In genomic region chr9:74109761-74110460, GRCm38 (mm10) we compare ENCODE assay signal across 8 mouse cellular contexts. TPM values are rescaled to one million over a fixed set of nuclear protein-coding genes. Genes with fewer than 3 reads are reported as not detected.
DNase-seq lines count a peak whose midpoint lies in the region; ATAC-seq and TF ChIP-seq lines count a peak whose summit lies in the region.

Wdr72 (plus strand) TSS chr9:74110356.

- no peak for TF ChIP-seq EP300 in ES-Bruce4 (IDR thresholded peaks at IDR 0.05; ENCODE audit: insufficient read depth, low read depth, low read length)

- peak within 1 kb of the TSS; percentile 35 for H3K4me3 ChIP-seq in ES-Bruce4 (ENCODE audit: low read depth, low read length)
- H3K4me3 ChIP-seq in embryonic facial prominence, embryonic 14.5 days (ENCODE audit: low read depth, low read length), result peak within 1 kb of the TSS; percentile 32
- H3K4me3 ChIP-seq in intestine, postnatal 0 days (ENCODE audit: low read depth, low read length), result peak within 1 kb of the TSS; percentile 28
- H3K4me3 ChIP-seq in liver, embryonic 16.5 days (ENCODE audit: low read depth, low read length), result peak within 1 kb of the TSS; percentile 40
- 0 out of 2 replicates have a peak within 1 kb of the TSS, but pooled peaks have one; percentile 17 for H3K4me3 ChIP-seq in neural tube, embryonic 15.5 days (replicated peaks)

- no peak for DNase-seq in embryonic facial prominence, embryonic 14.5 days (ENCODE audit: low spot score)
- no peak for DNase-seq in MN1 (ENCODE audit: low spot score)
- DNase-seq in left cerebral cortex, adult 18-20 months (ENCODE audit: low spot score in 2 of 2), result no peak
- no peak for DNase-seq in cerebellum, adult 9-11 months

- TF ChIP-seq POLR2A in ES-Bruce4 (IDR thresholded peaks at IDR 0.05; ENCODE audit: insufficient read depth, low read length), result no peak

- H3K4me2 ChIP-seq in embryonic facial prominence, embryonic 14.5 days (ENCODE audit: low read depth, low read length), result peak within 1 kb of the TSS; percentile 56
- H3K4me2 ChIP-seq in intestine, postnatal 0 days (replicated peaks; ENCODE audit: low read depth), result peak within 1 kb of the TSS; percentile 64
- H3K4me2 ChIP-seq in liver, embryonic 16.5 days (ENCODE audit: low read depth, low read length), result peak within 1 kb of the TSS; percentile 47
- H3K4me2 ChIP-seq in neural tube, embryonic 15.5 days, result peak within 1 kb of the TSS; percentile 52

- H3K9ac ChIP-seq in ES-Bruce4 (ENCODE audit: low read depth, poor library complexity, severe bottlenecking), result peak within 1 kb of the TSS; percentile 33; the same call in 1 of the 2 replicates
- H3K9ac ChIP-seq in embryonic facial prominence, embryonic 14.5 days (ENCODE audit: low read depth, low read length), result peak within 1 kb of the TSS; percentile 45
- H3K9ac ChIP-seq in intestine, postnatal 0 days (ENCODE audit: low read depth, low read length), result 0 out of 2 replicates have a peak within 1 kb of the TSS, but pooled peaks have one; percentile 2
- H3K9ac ChIP-seq in liver, embryonic 16.5 days (ENCODE audit: low read depth, low read length), result no peak within 1 kb of the TSS
- H3K9ac ChIP-seq in neural tube, embryonic 15.5 days (replicated peaks), result no peak within 1 kb of the TSS

- H3K27ac ChIP-seq in ES-Bruce4 (ENCODE audit: insufficient read depth, low read length), result no peak within 1 kb of the TSS
- no peak within 1 kb of the TSS for H3K27ac ChIP-seq in embryonic facial prominence, embryonic 14.5 days (replicated peaks; ENCODE audit: low read depth, low read length)
- no peak within 1 kb of the TSS for H3K27ac ChIP-seq in intestine, postnatal 0 days (ENCODE audit: low read depth, low read length)
- no peak within 1 kb of the TSS for H3K27ac ChIP-seq in liver, embryonic 16.5 days (ENCODE audit: low read length)
- H3K27ac ChIP-seq in neural tube, embryonic 15.5 days (replicated peaks), result no peak within 1 kb of the TSS

- no peak for ATAC-seq in embryonic facial prominence, embryonic 14.5 days (ENCODE audit: low read depth)
- ATAC-seq in intestine, postnatal 0 days, result peak; percentile 47; the same call in 1 of the 2 replicates
- no peak for ATAC-seq in liver, embryonic 16.5 days (ENCODE audit: low read depth)
- ATAC-seq in neural tube, embryonic 15.5 days (ENCODE audit: low FRiP score), result no peak

- H3K27me3 ChIP-seq in ES-Bruce4 (ENCODE audit: control insufficient read depth, insufficient read depth, low read length, poor library complexity, severe bottlenecking), result no peaks in the 10 kb centered on the region
- H3K27me3 ChIP-seq in embryonic facial prominence, embryonic 14.5 days (replicated peaks; ENCODE audit: control insufficient read depth, insufficient read depth, low read length), result no peaks in the 10 kb centered on the region
- H3K27me3 ChIP-seq in intestine, postnatal 0 days (replicated peaks; ENCODE audit: control insufficient read depth, insufficient read depth, low read length), result no peaks in the 10 kb centered on the region
- no peaks in the 10 kb centered on the region for H3K27me3 ChIP-seq in liver, embryonic 16.5 days (ENCODE audit: control insufficient read depth, insufficient read depth, low read depth, low read length)
- 0 out of 2 replicates have a peak, but pooled peaks cover 4% of the 10 kb centered on the region for H3K27me3 ChIP-seq in neural tube, embryonic 15.5 days (replicated peaks)

- no peaks in the 10 kb centered on the region for H3K36me3 ChIP-seq in ES-Bruce4 (ENCODE audit: control insufficient read depth, insufficient read depth, low read length, poor library complexity, severe bottlenecking)
- no peaks in the 10 kb centered on the region for H3K36me3 ChIP-seq in embryonic facial prominence, embryonic 14.5 days (ENCODE audit: control insufficient read depth, insufficient read depth, low read length)
- H3K36me3 ChIP-seq in intestine, postnatal 0 days (ENCODE audit: control insufficient read depth, insufficient read depth), result no peaks in the 10 kb centered on the region
- H3K36me3 ChIP-seq in liver, embryonic 16.5 days (ENCODE audit: control insufficient read depth, insufficient read depth), result no peaks in the 10 kb centered on the region
- no peaks in the 10 kb centered on the region for H3K36me3 ChIP-seq in neural tube, embryonic 15.5 days

- H3K4me1 ChIP-seq in ES-Bruce4 (ENCODE audit: control insufficient read depth, insufficient read depth, low read length), result no peaks in the 10 kb centered on the region
- no peaks in the 10 kb centered on the region for H3K4me1 ChIP-seq in embryonic facial prominence, embryonic 14.5 days (ENCODE audit: control insufficient read depth, insufficient read depth, low read length)
- no peaks in the 10 kb centered on the region for H3K4me1 ChIP-seq in intestine, postnatal 0 days (replicated peaks; ENCODE audit: control insufficient read depth, insufficient read depth, low read length)
- no peaks in the 10 kb centered on the region for H3K4me1 ChIP-seq in liver, embryonic 16.5 days (ENCODE audit: control insufficient read depth, low read depth, low read length)
- H3K4me1 ChIP-seq in neural tube, embryonic 15.5 days, result peaks cover 3% of the 10 kb centered on the region; the same call in 1 of the 2 replicates

- 2% methylated on average over 9 of the region's 17 CpGs for WGBS in embryonic facial prominence, embryonic 14.5 days
- 5% methylated on average over 16 of the region's 17 CpGs for WGBS in intestine, postnatal 0 days
- WGBS in liver, embryonic 16.5 days (ENCODE audit: insufficient replicate concordance), result 7% methylated on average over 16 of the region's 17 CpGs
- WGBS in neural tube, embryonic 15.5 days, result 9% methylated on average over 16 of the region's 17 CpGs

- no peaks in the 10 kb centered on the region for H3K9me3 ChIP-seq in ES-Bruce4 (replicated peaks; ENCODE audit: control insufficient read depth, insufficient read depth, low read length, poor library complexity, severe bottlenecking)
- H3K9me3 ChIP-seq in embryonic facial prominence, embryonic 14.5 days (ENCODE audit: control insufficient read depth, low read length), result no peaks in the 10 kb centered on the region
- no peaks in the 10 kb centered on the region for H3K9me3 ChIP-seq in intestine, postnatal 0 days (ENCODE audit: control insufficient read depth)
- no peaks in the 10 kb centered on the region for H3K9me3 ChIP-seq in liver, embryonic 16.5 days (replicated peaks; ENCODE audit: control insufficient read depth, low read length)
- no peaks in the 10 kb centered on the region for H3K9me3 ChIP-seq in neural tube, embryonic 15.5 days (replicated peaks)

- TF ChIP-seq CTCF in ES-Bruce4 (IDR thresholded peaks at IDR 0.05; ENCODE audit: low read depth, low read length), result no peak
- TF ChIP-seq CTCF in intestine, postnatal 0 days (IDR thresholded peaks at IDR 0.05; ENCODE audit: low read depth), result no peak

RNA-seq across cellular contexts. Expression of gene Wdr72, which starts in this region (rescaled TPM):
- 2.0 and 3.0 TPM in 2 replicates for polyA plus RNA-seq in ES-Bruce4 (2011; ENCODE audit: insufficient read depth, insufficient read length, low read depth, missing spikeins)
- polyA plus RNA-seq in embryonic facial prominence, embryonic 14.5 days (2014; fragmentation: Nextera tagmentation; extraction: Ambion mirVana), result 0.50 and 0.86 TPM in 2 replicates
- polyA plus RNA-seq in intestine, postnatal 0 days (2015; fragmentation: Nextera tagmentation; extraction: Ambion mirVana), result 0.12 and 0.13 TPM in 2 replicates
- 0.04 TPM in 1 of 2 replicates, not detected in the other for polyA plus RNA-seq in liver, embryonic 16.5 days (2015; fragmentation: Nextera tagmentation; extraction: Ambion mirVana)
- polyA plus RNA-seq in neural tube, embryonic 15.5 days (2015; fragmentation: Nextera tagmentation; extraction: Ambion mirVana), result 0.22 and 0.36 TPM in 2 replicates
- not detected for total RNA-seq in left cerebral cortex, adult 18-20 months (2021)

Comparison
In these comparisons a context has a peak if more than half of its experiments do, and no peak if none do; other contexts are left out.
1. Peak in ATAC-seq, H3K4me3 ChIP-seq, H3K9ac ChIP-seq and H3K4me2 ChIP-seq in intestine, postnatal 0 days; RNA of the gene not detected or under 1 TPM.
2. H3K9ac ChIP-seq: peak in ES-Bruce4 (single experiment) and embryonic facial prominence, embryonic 14.5 days (single experiment); none in liver, embryonic 16.5 days (single experiment) and neural tube, embryonic 15.5 days (single experiment).
3. Peak in every context shown above with its lines, with median percentiles within 50 percentile points of each other: H3K4me3 ChIP-seq and H3K4me2 ChIP-seq.